Mouse (Mus musculus): ENCODE results near the gene Atp1a2. TPM values are rescaled to one million over a fixed set of nuclear protein-coding genes. Genes with fewer than 3 reads are reported as not detected.
"Not testable (repeated sequence)": the region's sequence is repeated elsewhere in the genome, so short reads cannot be mapped to it uniquely, and the experiment has no call there.

Gene Atp1a2
- polyA plus RNA-seq, 1 experiment from 2014 or later = 2.3 TPM

DNA sequence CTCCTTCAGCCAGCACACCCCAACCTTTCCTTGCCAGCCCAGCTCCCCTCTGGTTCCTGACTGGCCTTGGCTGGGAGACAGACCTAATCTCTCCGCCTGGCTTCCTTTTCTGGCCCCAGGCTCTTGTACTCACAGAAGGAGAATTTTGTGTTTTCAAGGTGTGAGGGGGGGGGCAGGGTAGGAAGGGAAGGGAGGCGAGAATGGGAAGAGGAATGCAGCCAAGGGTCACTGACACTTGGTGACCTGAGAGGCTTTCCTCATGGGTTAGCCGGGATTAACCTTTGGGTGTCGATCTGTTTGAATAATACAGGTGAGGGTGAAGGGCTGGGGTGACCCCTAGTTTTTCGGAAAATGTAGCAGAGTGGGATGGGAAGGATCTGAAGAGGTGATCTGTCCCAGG lies 23.7 kb downstream of the Atp1a2 start:
- no peaks in the 10 kb centered on the region for H3K27me3 ChIP-seq (ENCODE audit: insufficient read depth, poor library complexity, severe bottlenecking)
- H3K4me1 ChIP-seq (replicated peaks) = peaks cover 17% of the 10 kb centered on the region
- H3K36me3 ChIP-seq = no peaks in the 10 kb centered on the region
- 65% methylated on average over 5 of the region's 5 CpGs for WGBS
- no peaks in the 10 kb centered on the region for H3K9me3 ChIP-seq
- no peak for DNase-seq (ENCODE audit: low spot score)
- no peak overlapping the region for H3K27ac ChIP-seq
- H3K4me3 ChIP-seq = no peak overlapping the region

DNA sequence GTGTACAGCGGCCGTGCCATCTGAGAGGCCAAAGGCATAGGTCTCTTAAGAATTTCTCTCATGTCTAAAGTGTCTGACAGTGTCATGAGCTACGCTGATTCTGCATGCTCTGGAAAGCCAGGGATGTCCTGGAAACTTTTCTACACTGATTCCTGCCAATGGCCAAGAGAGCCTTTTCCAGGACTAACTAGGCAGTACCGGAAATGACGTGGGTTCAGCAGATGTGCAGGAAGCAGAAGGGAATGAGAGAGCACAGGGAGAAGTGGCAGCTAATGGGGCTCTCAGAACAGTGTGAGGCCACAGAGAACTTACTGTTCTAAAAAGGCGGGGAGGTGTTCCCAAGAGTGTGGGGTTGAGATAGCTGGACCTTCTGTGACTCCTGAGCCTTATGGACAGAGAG lies 24.5 kb downstream of the Atp1a2 start:
- H3K4me3 ChIP-seq = no peak overlapping the region
- H3K9me3 ChIP-seq = no peaks in the 10 kb centered on the region
- no peak overlapping the region for H3K27ac ChIP-seq
- H3K4me1 ChIP-seq (replicated peaks) = peaks cover 17% of the 10 kb centered on the region
- 92% methylated on average over 6 of the region's 6 CpGs for WGBS
- no peaks in the 10 kb centered on the region for H3K36me3 ChIP-seq
- DNase-seq (ENCODE audit: low spot score) = no peak
- no peaks in the 10 kb centered on the region for H3K27me3 ChIP-seq (ENCODE audit: insufficient read depth, poor library complexity, severe bottlenecking)

DNA sequence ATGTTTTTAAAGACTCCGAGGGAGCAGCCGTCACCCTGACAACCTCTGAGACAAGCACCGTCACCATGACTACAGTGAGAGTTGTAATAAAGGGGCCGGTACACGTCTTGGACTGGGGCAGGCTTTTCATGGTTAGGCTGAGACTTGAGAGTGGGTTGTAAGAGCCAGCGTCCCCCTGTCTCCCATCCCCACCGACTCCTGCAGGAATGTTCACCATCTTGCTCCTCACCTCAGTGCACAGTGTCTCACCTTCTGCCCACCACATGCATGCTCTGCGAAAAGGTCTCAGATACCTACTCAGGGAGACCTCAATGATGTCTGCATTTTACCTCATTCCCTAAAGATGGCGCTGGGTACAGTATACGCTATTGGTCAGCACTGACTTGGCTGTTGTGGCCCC lies 26.1 kb downstream of the Atp1a2 start:
- no peaks in the 10 kb centered on the region for H3K36me3 ChIP-seq
- H3K9me3 ChIP-seq = no peaks in the 10 kb centered on the region
- H3K4me1 ChIP-seq (replicated peaks) = peaks cover 17% of the 10 kb centered on the region
- peak overlapping the region; percentile 25; the same call in 1 of the 2 replicates for H3K27ac ChIP-seq
- WGBS = 50% methylated on average over 10 of the region's 10 CpGs
- DNase-seq (ENCODE audit: low spot score) = peak; percentile 29
- H3K27me3 ChIP-seq (ENCODE audit: insufficient read depth, poor library complexity, severe bottlenecking) = no peaks in the 10 kb centered on the region
- H3K4me3 ChIP-seq = no peak overlapping the region

DNA sequence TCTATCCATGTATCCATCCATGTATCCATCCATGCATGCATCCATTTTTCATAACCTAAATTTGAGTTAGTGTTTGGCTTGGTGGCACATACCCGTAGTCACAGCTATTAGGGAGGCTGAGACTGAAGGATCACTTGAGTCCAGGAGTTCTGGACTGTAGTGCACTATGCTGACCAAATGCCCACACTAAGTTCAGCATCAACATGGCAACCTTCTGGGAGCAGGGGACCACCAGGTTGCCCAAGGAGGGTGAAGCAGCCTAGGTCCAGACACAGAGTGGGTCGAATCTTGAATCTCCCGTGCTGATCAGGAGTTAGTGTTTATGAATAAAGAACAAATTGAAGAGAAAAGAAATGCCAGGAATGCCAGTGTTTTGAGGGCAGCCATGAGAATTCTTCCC lies 26.7 kb downstream of the Atp1a2 start:
- H3K27me3 ChIP-seq (ENCODE audit: insufficient read depth, poor library complexity, severe bottlenecking) = no peaks in the 10 kb centered on the region
- no peaks in the 10 kb centered on the region for H3K36me3 ChIP-seq
- H3K27ac ChIP-seq = no peak overlapping the region
- no peak for DNase-seq (ENCODE audit: low spot score)
- peaks cover 17% of the 10 kb centered on the region for H3K4me1 ChIP-seq (replicated peaks)
- H3K4me3 ChIP-seq = no peak overlapping the region
- H3K9me3 ChIP-seq = no peaks in the 10 kb centered on the region
- 80% methylated on average over 3 of the region's 3 CpGs for WGBS

DNA sequence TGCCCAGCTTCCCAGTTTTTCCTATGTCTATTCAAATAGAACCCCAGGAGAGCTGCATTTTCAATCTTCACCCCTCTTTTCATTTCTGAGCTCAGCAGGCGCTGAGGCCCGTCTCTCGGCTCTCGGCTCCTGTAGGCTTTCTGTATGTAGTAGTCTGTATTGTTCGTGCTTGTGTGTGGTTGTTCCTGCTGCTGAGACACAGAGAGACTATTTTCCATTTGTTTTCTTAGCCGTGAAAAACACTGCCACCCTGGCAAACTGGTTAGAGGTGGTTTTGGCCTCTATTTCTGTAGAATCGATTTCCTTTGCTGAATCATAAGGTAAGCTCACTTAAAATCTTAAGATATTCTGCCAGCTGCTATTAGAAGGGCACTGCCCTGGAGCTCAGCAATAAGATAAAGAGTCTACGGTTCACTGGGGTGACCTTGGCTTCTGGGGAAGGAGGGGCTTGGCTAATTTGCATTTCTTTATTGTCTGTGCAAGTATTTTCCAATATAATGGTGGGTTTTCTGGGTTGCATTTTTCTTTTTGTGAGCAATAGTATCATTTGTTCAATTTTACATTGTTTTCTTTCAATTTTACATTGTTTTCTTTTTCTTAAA lies 36.3 kb downstream of the Atp1a2 start, which contains the start of gene Igsf8:
Gene Igsf8, plus strand, starts transcription at position 165 of the 602 bp plus-strand sequence.
- Histone ChIP-seq H3K4me3 (peak within 1 kb of the TSS; percentile 21; the same call in 1 of the 2 replicates), H3K27ac (peak within 1 kb of the TSS; percentile 84), H3K36me3 (no peaks in the 10 kb centered on the region), H3K27me3 (ENCODE audit: insufficient read depth, poor library complexity, severe bottlenecking) (no peaks in the 10 kb centered on the region), H3K9me3 (0 out of 2 replicates have a peak, but pooled peaks cover 3% of the 10 kb centered on the region), H3K4me1 (replicated peaks) (peaks cover 24% of the 10 kb centered on the region)
- 22% methylated on average over 8 of the region's 8 CpGs for WGBS
- DNase-seq (ENCODE audit: low spot score) = peak; percentile 39

DNA sequence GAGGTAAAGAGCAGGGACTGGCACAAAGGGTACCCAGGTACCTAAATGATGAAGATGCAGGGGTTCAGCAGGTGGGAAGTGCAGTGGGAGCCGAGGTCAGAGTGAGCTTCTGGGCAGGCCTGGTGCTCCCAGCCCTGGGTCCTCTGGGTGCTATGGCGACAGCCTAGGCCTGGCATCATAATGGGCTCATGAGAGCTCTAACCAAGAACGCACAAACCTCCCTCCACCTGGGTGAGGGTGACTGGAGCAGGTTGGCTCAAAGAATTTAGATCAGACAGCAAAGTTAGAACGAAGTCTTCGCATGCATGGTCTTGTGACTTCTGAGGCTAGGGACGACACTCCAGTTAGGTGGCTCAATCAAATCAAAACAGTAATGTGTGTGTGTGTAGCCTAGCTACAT lies 39.5 kb downstream of the Atp1a2 start, which contains the start of gene Atp1a4:
Gene Atp1a4, minus strand, starts transcription at position 101 of the 400 bp plus-strand sequence.
- WGBS = 89% methylated on average over 6 of the region's 6 CpGs
- no peak for DNase-seq (ENCODE audit: low spot score)
- Histone ChIP-seq H3K4me1 (replicated peaks) (peaks cover 24% of the 10 kb centered on the region), H3K27ac (no peak within 1 kb of the TSS), H3K27me3 (ENCODE audit: insufficient read depth, poor library complexity, severe bottlenecking) (no peaks in the 10 kb centered on the region), H3K9me3 (0 out of 2 replicates have a peak, but pooled peaks cover 2% of the 10 kb centered on the region), H3K36me3 (no peaks in the 10 kb centered on the region), H3K4me3 (no peak within 1 kb of the TSS)

DNA sequence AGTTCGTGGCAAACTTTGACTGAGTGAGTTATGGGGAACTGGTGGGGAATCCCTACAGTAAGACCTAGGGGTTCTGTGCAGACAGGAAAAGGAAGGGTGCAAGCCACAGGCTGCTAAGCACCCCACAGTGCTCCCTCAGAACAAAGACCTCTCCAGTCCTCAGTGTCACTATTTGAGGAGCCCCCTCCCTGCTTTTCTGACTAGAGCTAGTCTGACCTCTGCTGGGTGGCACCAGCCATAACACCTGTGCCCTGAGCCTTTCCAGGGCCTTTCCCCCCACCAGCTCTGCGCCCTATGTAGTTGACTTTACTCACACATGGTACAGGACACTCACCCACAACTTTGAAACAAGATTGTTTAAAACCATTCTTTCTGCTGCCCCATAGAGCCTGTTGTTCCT lies 50.2 kb downstream of the Atp1a2 start:
- H3K36me3 ChIP-seq = no peaks in the 10 kb centered on the region
- DNase-seq (ENCODE audit: low spot score) = peak; percentile 61
- H3K27me3 ChIP-seq (ENCODE audit: insufficient read depth, poor library complexity, severe bottlenecking) = peaks cover 41% of the 10 kb centered on the region
- peak overlapping the region; percentile 57; the same call in 1 of the 2 replicates for H3K27ac ChIP-seq
- peaks cover 29% of the 10 kb centered on the region for H3K4me1 ChIP-seq (replicated peaks)
- no peak overlapping the region for H3K4me3 ChIP-seq
- H3K9me3 ChIP-seq = no peaks in the 10 kb centered on the region
- WGBS = 58% methylated on average over 2 of the region's 2 CpGs

DNA sequence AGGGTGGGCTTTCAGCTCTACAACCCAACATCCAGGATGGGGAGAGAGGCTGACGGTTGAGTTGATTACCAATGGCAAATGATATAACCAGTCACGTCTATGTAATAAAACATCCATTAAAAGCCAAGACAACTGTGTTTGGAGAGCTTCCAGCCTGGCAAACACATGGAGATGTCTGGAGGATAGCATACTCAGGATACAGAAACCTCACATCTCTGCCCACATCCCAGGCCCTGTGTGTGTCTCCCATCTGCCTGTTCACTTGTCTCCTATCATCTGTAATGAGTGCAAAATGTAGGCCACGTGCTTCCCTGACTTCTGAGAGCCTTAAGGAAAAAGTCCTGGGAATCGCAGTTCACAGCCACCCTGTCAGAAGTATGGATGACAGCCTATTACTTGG lies 50.6 kb downstream of the Atp1a2 start:
- Histone ChIP-seq H3K27me3 (ENCODE audit: insufficient read depth, poor library complexity, severe bottlenecking) (peaks cover 41% of the 10 kb centered on the region), H3K27ac (peak overlapping the region; percentile 57; the same call in 1 of the 2 replicates), H3K9me3 (no peaks in the 10 kb centered on the region), H3K4me1 (replicated peaks) (peaks cover 33% of the 10 kb centered on the region), H3K36me3 (no peaks in the 10 kb centered on the region), H3K4me3 (no peak overlapping the region)
- WGBS = 79% methylated on average over 4 of the region's 4 CpGs
- no peak for DNase-seq (ENCODE audit: low spot score)

DNA sequence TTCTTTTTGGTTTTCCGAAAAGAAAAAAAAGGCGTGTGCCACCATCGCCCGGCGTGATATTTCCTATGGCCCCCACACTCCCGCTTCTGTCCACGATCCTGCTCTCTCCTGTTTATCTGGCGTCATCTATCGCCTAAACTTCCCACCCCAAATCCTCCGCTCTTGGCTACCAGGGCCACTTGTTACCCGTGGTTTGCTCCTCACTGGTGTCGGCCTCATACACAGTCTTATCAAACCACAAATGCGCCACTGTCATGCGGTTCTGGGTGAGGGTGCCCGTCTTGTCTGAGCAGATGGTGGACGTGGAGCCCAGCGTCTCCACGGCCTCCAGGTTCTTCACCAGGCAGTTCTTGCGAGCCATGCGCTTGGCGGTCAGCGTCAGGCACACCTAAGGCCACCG lies 53.2 kb downstream of the Atp1a2 start:
- H3K27ac ChIP-seq; H3K36me3 ChIP-seq; H3K9me3 ChIP-seq; DNase-seq (ENCODE audit: low spot score): not testable (repeated sequence)
- peaks cover 53% of the 10 kb centered on the region for H3K4me1 ChIP-seq (replicated peaks)
- H3K27me3 ChIP-seq (ENCODE audit: insufficient read depth, poor library complexity, severe bottlenecking) = peaks cover 41% of the 10 kb centered on the region
- H3K4me3 ChIP-seq = peak overlapping the region; percentile 27
- 39% methylated on average over 23 of the region's 23 CpGs for whole genome bisulfite sequencing

DNA sequence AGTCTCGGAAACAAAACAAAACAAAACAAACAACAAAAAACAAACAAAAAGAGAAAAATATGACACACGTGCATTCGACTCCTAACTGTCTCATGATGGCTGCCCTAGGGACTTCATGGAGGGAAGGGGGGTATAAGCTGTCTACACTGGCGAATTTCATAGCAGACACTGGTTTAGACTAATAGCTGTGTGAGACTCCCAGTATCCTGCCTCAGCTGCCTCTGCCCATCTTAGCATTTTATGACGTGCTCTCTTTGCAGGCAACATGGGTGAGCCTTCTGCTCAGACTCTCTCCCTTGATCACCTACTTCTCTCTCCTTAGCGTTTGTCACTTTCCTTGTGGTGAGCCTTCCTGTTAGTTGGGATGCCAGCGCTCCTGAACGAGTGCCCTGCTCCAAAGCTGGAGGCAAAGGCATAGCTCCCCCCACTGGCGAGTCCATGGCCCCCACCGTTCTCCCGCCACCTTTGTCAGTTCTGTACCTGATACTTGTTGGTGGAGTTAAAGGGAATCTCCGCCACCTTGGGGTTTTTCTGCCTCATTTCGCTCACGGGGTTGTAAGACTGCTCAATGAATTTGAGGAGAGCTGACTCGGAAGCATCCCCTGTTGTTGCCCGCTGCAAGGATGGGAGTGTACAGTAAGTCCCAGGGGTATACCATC lies 54.2 kb downstream of the Atp1a2 start:
- Histone ChIP-seq H3K36me3 (no peaks in the 10 kb centered on the region), H3K27ac (peak overlapping the region; percentile 75; the same call in 1 of the 2 replicates), H3K4me3 (peak overlapping the region; percentile 27; the same call in 1 of the 2 replicates), H3K4me1 (replicated peaks) (peaks cover 53% of the 10 kb centered on the region), H3K27me3 (ENCODE audit: insufficient read depth, poor library complexity, severe bottlenecking) (peaks cover 41% of the 10 kb centered on the region), H3K9me3 (no peaks in the 10 kb centered on the region)
- WGBS = 29% methylated on average over 16 of the region's 16 CpGs
- no peak for DNase-seq (ENCODE audit: low spot score)

DNA sequence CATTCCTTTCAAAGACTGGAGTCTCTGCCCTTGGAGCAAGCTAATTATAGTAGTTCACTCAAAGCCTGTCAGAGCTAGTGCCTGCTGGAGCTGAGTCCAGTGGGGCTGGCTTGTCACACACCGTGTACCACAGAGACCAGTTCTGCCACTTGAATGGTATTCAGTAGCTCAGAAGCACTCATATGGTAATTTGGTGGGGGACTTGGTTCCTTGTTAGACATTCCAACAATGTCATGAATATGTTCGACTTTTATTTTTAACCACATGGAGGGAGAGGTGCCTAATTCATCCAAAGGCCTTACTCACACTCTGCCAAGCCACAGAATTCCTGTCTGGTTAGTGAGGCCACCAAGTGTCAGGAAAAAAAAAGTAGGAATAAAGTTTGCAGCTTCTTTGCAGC lies 55.5 kb downstream of the Atp1a2 start:
- Histone ChIP-seq H3K27ac (peak overlapping the region; percentile 75), H3K36me3 (no peaks in the 10 kb centered on the region), H3K4me1 (replicated peaks) (peaks cover 50% of the 10 kb centered on the region), H3K9me3 (no peaks in the 10 kb centered on the region), H3K27me3 (ENCODE audit: insufficient read depth, poor library complexity, severe bottlenecking) (peaks cover 41% of the 10 kb centered on the region), H3K4me3 (no peak overlapping the region)
- 33% methylated on average over 2 of the region's 2 CpGs for WGBS
- DNase-seq (ENCODE audit: low spot score) = peak; percentile 45

DNA sequence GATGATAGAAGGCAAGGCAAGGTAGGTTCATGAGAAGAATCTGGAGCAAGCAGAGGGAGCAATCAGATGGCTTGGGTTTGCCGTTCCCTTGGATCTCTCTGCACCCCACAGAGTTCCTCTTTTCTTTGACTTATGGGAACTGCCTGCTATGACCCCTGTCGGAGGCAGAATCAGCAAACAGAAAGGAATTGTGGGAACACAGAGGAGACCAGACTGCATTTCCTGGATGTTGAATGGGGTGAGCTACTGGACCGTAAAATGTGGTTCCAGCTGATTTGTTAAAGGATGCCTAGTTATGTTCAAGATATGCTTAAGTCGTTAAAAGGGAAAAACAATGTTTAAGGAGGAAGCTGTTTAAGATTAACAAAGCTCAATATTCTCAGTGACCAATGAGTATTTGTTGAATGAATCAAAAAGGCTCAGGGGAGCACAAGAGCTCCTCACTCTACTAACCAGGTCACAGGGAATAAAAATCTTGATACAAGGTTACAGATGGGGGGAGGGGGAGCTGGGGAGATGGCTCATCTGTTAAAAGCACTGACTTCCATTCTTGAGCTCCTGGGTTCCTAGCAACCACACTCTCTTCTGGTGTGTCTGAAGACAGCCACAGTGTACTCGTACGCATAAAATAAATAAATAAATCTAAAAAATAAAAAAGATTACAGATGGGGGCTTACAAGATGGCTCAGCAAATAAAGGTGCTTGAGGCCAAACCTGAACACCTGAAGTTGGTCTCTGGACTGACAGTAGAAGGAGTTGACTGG lies 56.7 kb downstream of the Atp1a2 start:
- Histone ChIP-seq H3K4me3 (no peak overlapping the region), H3K9me3 (no peaks in the 10 kb centered on the region), H3K36me3 (no peaks in the 10 kb centered on the region), H3K4me1 (replicated peaks) (peaks cover 47% of the 10 kb centered on the region), H3K27ac (peak overlapping the region; percentile 75), H3K27me3 (ENCODE audit: insufficient read depth, poor library complexity, severe bottlenecking) (peaks cover 32% of the 10 kb centered on the region)
- WGBS = 26% methylated on average over 6 of the region's 6 CpGs
- DNase-seq (ENCODE audit: low spot score) = no peak

DNA sequence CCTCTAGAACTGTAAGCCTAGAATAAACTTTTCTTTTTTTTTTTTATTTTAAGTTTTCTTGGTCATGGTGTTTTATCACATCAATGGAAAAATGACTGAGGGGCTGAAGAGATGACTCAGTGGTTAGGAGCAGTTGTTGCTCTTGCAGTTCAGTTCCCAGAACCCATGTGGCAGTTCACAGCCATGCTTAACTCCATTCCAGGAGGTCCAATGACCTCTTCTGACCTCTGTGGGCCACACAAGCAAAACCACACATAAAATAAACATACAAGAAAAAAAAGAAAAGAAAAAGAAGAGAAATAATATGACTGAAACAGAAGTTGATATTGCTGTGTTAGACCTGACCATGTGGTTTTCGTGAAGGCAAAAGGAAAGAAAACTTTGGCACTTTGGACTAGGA lies 68.6 kb downstream of the Atp1a2 start:
- Histone ChIP-seq H3K27me3 (ENCODE audit: insufficient read depth, poor library complexity, severe bottlenecking) (peaks cover 3% of the 10 kb centered on the region; the same call in 1 of the 2 replicates), H3K36me3 (no peaks in the 10 kb centered on the region), H3K27ac (no peak overlapping the region), H3K9me3 (no peaks in the 10 kb centered on the region), H3K4me3 (no peak overlapping the region), H3K4me1 (replicated peaks) (no peaks in the 10 kb centered on the region)
- no peak for DNase-seq (ENCODE audit: low spot score)
- WGBS = 80% methylated on average over 1 of the region's 1 CpGs

All from hindbrain, embryonic 10.5 days (tissue).